Mouse (Mus musculus): Measurements from ENCODE around the gene Pex5l. TPM values are rescaled to one million over a fixed set of nuclear protein-coding genes. Genes with fewer than 3 reads are reported as not detected.

Gene Pex5l
- total and polyA plus RNA-seq, 2 experiments from 2014 or later: 4.3 to 30.5 TPM

DNA sequence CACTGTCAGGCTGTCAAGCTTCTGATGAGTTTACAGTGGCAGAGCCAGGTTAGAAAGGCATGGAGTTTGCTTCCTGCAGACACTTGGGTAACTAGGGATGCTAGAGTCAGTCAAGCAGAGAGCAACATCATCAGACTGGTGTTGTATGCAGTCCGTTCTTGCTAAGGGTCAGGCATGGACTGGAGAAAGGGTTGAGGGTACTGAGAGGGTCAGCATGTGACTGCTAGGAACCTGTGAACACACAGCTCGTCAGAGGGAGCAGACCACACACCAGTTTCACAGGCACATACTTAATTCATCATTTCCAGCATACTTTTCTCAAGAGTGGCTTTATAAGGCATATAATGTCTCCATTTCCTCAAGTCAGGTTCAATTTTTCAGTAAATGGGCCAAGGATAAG, 53.6 kb downstream of the Pex5l start:
- no peak overlapping the region for H3K27ac ChIP-seq (ENCODE audit: low read depth, low read length)
- peak overlapping the region; percentile 36; the same call in 1 of the 2 replicates for H3K4me2 ChIP-seq (ENCODE audit: low read depth, low read length, poor library complexity, severe bottlenecking)
- no peaks in the 10 kb centered on the region for H3K27me3 ChIP-seq (ENCODE audit: insufficient read depth, low read length)
- no peak overlapping the region for H3K4me3 ChIP-seq (ENCODE audit: low read depth, low read length)
- ATAC-seq (ENCODE audit: low FRiP score) (no peak), DNase-seq (ENCODE audit: low spot score) (no peak)
- 45% methylated on average over 2 of the region's 2 CpGs for WGBS
- TF ChIP-seq CTCF (IDR thresholded peaks at IDR 0.05): no peak
- H3K9me3 ChIP-seq (ENCODE audit: low read length): no peaks in the 10 kb centered on the region
- H3K4me1 ChIP-seq (ENCODE audit: insufficient read depth, low read length): no peaks in the 10 kb centered on the region
- no peak overlapping the region for H3K9ac ChIP-seq (replicated peaks; ENCODE audit: low read length, poor library complexity, severe bottlenecking)
- no peaks in the 10 kb centered on the region for H3K36me3 ChIP-seq (ENCODE audit: insufficient read depth, low read length)

DNA sequence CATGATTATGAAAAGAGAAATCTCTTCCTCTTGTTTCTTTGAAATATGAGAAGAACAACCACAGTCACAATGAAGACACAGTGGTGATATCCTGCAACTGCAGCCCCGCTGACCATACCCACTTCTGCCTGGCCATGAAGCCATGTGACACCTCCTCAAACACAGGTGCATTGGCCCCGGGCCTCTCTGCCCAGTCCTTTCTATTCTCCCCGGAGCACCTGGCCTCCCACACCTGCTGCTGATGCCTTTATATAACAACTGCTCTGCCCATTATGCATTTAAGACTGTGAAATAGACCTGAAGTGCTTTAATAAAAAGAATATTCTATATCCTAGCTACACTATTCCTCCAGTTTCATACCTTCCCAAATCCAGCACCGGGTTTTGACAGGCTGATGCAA, 54.8 kb downstream of the Pex5l start:
- Histone ChIP-seq H3K36me3 (ENCODE audit: insufficient read depth, low read length) (no peaks in the 10 kb centered on the region), H3K27ac (ENCODE audit: low read depth, low read length) (no peak overlapping the region), H3K27me3 (ENCODE audit: insufficient read depth, low read length) (no peaks in the 10 kb centered on the region), H3K9ac (replicated peaks; ENCODE audit: low read length, poor library complexity, severe bottlenecking) (no peak overlapping the region), H3K4me3 (ENCODE audit: low read depth, low read length) (no peak overlapping the region), H3K9me3 (ENCODE audit: low read length) (no peaks in the 10 kb centered on the region), H3K4me1 (ENCODE audit: insufficient read depth, low read length) (no peaks in the 10 kb centered on the region), H3K4me2 (ENCODE audit: low read depth, low read length, poor library complexity, severe bottlenecking) (no peak overlapping the region)
- TF ChIP-seq CTCF (IDR thresholded peaks at IDR 0.05): no peak
- ATAC-seq (ENCODE audit: low FRiP score) (no peak), DNase-seq (ENCODE audit: low spot score) (no peak)
- 84% methylated on average over 4 of the region's 4 CpGs for WGBS

DNA sequence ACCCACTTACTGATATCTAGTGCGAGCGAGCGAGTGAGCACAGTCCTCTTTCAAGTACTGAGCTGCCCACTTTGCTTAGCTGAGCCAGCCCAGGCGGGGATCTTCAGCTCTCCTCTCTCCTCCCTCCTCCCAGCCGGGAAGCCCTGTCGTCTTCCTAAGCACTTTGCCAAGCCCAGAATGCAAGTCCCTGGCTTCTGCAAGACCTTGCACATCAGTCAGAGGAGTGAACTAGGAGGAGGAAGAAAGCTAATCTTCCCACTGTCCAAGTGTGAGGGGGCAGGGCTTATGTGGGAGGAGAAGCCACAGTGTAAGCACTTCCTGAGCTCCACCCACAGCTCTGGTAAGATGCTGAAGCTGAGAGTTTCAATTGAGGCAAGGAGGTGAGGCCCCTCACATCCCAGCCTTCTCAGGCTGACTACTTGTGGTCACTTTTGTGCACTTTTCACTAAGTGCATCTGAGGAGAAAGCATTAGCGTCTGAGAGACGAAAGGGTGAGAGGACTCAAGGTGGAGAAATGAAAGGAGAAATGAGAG, 60.2 kb downstream of the Pex5l start:
- H3K4me3 ChIP-seq (ENCODE audit: low read depth, low read length): no peak overlapping the region
- peak; percentile 35; the same call in 1 of the 2 replicates for ATAC-seq (ENCODE audit: low FRiP score)
- H3K9ac ChIP-seq (replicated peaks; ENCODE audit: low read length, poor library complexity, severe bottlenecking): no peak overlapping the region
- DNase-seq (ENCODE audit: low spot score): no peak
- no peak overlapping the region for H3K27ac ChIP-seq (ENCODE audit: low read depth, low read length)
- no peaks in the 10 kb centered on the region for H3K9me3 ChIP-seq (ENCODE audit: low read length)
- H3K4me2 ChIP-seq (ENCODE audit: low read depth, low read length, poor library complexity, severe bottlenecking): no peak overlapping the region
- no peaks in the 10 kb centered on the region for H3K4me1 ChIP-seq (ENCODE audit: insufficient read depth, low read length)
- no peaks in the 10 kb centered on the region for H3K36me3 ChIP-seq (ENCODE audit: insufficient read depth, low read length)
- WGBS: 30% methylated on average over 8 of the region's 8 CpGs
- TF ChIP-seq CTCF (IDR thresholded peaks at IDR 0.05): no peak
- H3K27me3 ChIP-seq (ENCODE audit: insufficient read depth, low read length): no peaks in the 10 kb centered on the region

DNA sequence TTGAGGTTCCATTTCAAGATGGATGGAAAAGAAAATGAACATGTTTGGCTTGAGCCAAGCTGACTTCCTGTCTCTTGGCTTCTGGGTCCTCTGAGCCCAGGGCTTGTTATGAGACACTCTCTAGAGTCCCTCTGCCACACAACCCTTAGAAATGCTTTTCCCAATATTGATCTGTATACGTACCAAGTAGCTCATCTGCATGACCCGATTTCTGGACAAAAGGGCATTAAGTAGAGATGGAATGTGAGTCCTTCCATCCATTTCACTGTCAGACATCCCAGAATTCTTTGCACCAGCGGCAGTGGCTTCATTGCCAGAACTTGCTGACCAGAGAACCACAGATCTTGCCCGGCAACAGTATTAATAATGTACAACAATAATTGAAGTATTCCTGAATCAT, 61.3 kb downstream of the Pex5l start:
- 89% methylated on average over 4 of the region's 4 CpGs for WGBS
- no peak overlapping the region for H3K4me2 ChIP-seq (ENCODE audit: low read depth, low read length, poor library complexity, severe bottlenecking)
- ATAC-seq (ENCODE audit: low FRiP score) (no peak), DNase-seq (ENCODE audit: low spot score) (no peak)
- TF ChIP-seq CTCF (IDR thresholded peaks at IDR 0.05): no peak
- no peaks in the 10 kb centered on the region for H3K36me3 ChIP-seq (ENCODE audit: insufficient read depth, low read length)
- H3K4me3 ChIP-seq (ENCODE audit: low read depth, low read length): no peak overlapping the region
- no peak overlapping the region for H3K27ac ChIP-seq (ENCODE audit: low read depth, low read length)
- no peaks in the 10 kb centered on the region for H3K4me1 ChIP-seq (ENCODE audit: insufficient read depth, low read length)
- H3K27me3 ChIP-seq (ENCODE audit: insufficient read depth, low read length): no peaks in the 10 kb centered on the region
- no peaks in the 10 kb centered on the region for H3K9me3 ChIP-seq (ENCODE audit: low read length)
- H3K9ac ChIP-seq (replicated peaks; ENCODE audit: low read length, poor library complexity, severe bottlenecking): no peak overlapping the region

DNA sequence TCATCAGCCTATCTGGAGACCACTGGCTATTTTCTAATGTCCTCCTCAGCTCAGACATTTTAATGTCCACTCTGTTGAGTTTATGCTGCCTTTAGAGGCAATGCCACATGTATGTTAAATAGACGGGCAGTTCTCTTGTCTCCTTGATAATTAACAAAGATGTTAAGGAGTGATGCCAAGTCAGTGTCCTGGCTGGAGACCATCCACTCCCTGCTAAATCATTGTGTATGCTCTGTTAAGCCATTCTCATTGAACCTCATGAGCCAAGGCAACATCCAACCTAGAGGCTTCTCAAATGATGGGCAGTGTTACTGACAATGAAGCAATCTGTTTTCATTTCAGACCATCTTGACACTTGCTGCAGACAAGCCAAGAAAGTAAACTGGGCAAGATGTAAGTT, 63.4 kb downstream of the Pex5l start:
- H3K4me1 ChIP-seq (ENCODE audit: insufficient read depth, low read length): no peaks in the 10 kb centered on the region
- TF ChIP-seq CTCF (IDR thresholded peaks at IDR 0.05): no peak
- H3K9me3 ChIP-seq (ENCODE audit: low read length): no peaks in the 10 kb centered on the region
- no peak overlapping the region for H3K4me2 ChIP-seq (ENCODE audit: low read depth, low read length, poor library complexity, severe bottlenecking)
- H3K4me3 ChIP-seq (ENCODE audit: low read depth, low read length): no peak overlapping the region
- no peaks in the 10 kb centered on the region for H3K27me3 ChIP-seq (ENCODE audit: insufficient read depth, low read length)
- H3K36me3 ChIP-seq (ENCODE audit: insufficient read depth, low read length): no peaks in the 10 kb centered on the region
- no peak overlapping the region for H3K27ac ChIP-seq (ENCODE audit: low read depth, low read length)
- 93% methylated on average over 1 of the region's 1 CpGs for WGBS
- DNase-seq (ENCODE audit: low spot score) (peak; percentile 77), ATAC-seq (ENCODE audit: low FRiP score) (peak; percentile 45; the same call in 1 of the 2 replicates)
- no peak overlapping the region for H3K9ac ChIP-seq (replicated peaks; ENCODE audit: low read length, poor library complexity, severe bottlenecking)

DNA sequence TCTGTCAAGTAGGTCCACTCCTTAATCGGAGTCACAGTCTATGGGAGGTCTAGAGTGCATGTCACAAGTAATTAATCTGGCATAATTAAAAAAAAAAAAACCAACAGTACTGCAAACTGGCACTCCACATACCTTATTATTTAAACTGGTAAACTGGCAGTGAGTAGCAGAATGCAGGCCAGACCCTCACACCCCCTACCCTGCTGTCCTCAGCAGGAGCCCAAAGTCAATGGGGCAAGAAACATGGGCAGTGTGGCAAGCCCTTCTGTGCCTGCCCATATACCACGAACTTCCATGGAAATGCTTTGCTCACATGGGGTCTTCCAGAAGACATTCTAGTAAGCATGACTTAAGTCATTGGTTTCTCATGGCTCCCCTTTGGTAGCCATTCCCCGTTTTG, 63.9 kb downstream of the Pex5l start:
- 87% methylated on average over 3 of the region's 3 CpGs for WGBS
- ATAC-seq (ENCODE audit: low FRiP score): no peak
- H3K4me1 ChIP-seq (ENCODE audit: insufficient read depth, low read length): no peaks in the 10 kb centered on the region
- no peaks in the 10 kb centered on the region for H3K9me3 ChIP-seq (ENCODE audit: low read length)
- H3K4me3 ChIP-seq (ENCODE audit: low read depth, low read length): no peak overlapping the region
- no peaks in the 10 kb centered on the region for H3K27me3 ChIP-seq (ENCODE audit: insufficient read depth, low read length)
- H3K4me2 ChIP-seq (ENCODE audit: low read depth, low read length, poor library complexity, severe bottlenecking): no peak overlapping the region
- H3K36me3 ChIP-seq (ENCODE audit: insufficient read depth, low read length): no peaks in the 10 kb centered on the region
- DNase-seq (ENCODE audit: low spot score): peak; percentile 57
- TF ChIP-seq CTCF (IDR thresholded peaks at IDR 0.05): no peak
- no peak overlapping the region for H3K27ac ChIP-seq (ENCODE audit: low read depth, low read length)
- H3K9ac ChIP-seq (replicated peaks; ENCODE audit: low read length, poor library complexity, severe bottlenecking): no peak overlapping the region
